Mouse (Mus musculus): Measurements from ENCODE around the gene Preb.

Preb gene

GRCm38 (mm10) chr5:30954556-30954955 lies 5.6 kb downstream of the Preb start:
- no peak for DNase-seq

GRCm38 (mm10) chr5:30954065-30954464 lies 6.1 kb downstream of the Preb start:
- DNase-seq: peak; percentile 74 to 82

- DNase-seq: no peak
These were observed 7.6 kb downstream of the Preb start for GRCm38 (mm10) chr5:30952551-30952950.

GRCm38 (mm10) chr5:30951706-30952105 lies 8.5 kb downstream of the Preb start:
- no peak for DNase-seq

GRCm38 (mm10) chr5:30950922-30951321 lies 9.2 kb downstream of the Preb start:
- DNase-seq: no peak

- DNase-seq: peak; percentile 41 to 67
These were observed 9.7 kb downstream of the Preb start for GRCm38 (mm10) chr5:30950451-30950850.

- peak; percentile 86 to 92 for DNase-seq
These were observed 10.4 kb downstream of the Preb start for GRCm38 (mm10) chr5:30949654-30950326.

GRCm38 (mm10) chr5:30948620-30949019 lies 11.5 kb downstream of the Preb start:
- no peak for DNase-seq

- peak; percentile 76 to 87 for DNase-seq
These were observed 15.0 kb downstream of the Preb start, which contains the start of gene Cgref1 for GRCm38 (mm10) chr5:30944956-30945781. Cgref1 (minus strand) TSS chr5:30945591.

- no peak for DNase-seq
These were observed 15.8 kb downstream of the Preb start for GRCm38 (mm10) chr5:30944344-30944743.

GRCm38 (mm10) chr5:30943004-30943403 lies 17.2 kb downstream of the Preb start:
- DNase-seq: no peak

- peak in 1 of 2 experiments; percentile 7 for DNase-seq
These were observed 25.3 kb downstream of the Preb start for GRCm38 (mm10) chr5:30934725-30935461.

GRCm38 (mm10) chr5:30933705-30934104 lies 26.5 kb downstream of the Preb start:
- no peak for DNase-seq

- DNase-seq: no peak
These were observed 28.8 kb downstream of the Preb start for GRCm38 (mm10) chr5:30931378-30931777.

GRCm38 (mm10) chr5:30930846-30931245 lies 29.3 kb downstream of the Preb start:
- peak; percentile 30 to 54 for DNase-seq

- DNase-seq: peak; percentile 84 to 91
These were observed 30.0 kb downstream of the Preb start for GRCm38 (mm10) chr5:30930121-30930520.

- peak in 1 of 2 experiments; percentile 56 for DNase-seq
These were observed 32.1 kb downstream of the Preb start for GRCm38 (mm10) chr5:30927945-30928529.

GRCm38 (mm10) chr5:30926073-30926472 lies 34.1 kb downstream of the Preb start:
- DNase-seq: no peak

- DNase-seq: no peak
These were observed 34.9 kb downstream of the Preb start for GRCm38 (mm10) chr5:30925217-30925616.

- no peak for DNase-seq
These were observed 35.5 kb downstream of the Preb start for GRCm38 (mm10) chr5:30924614-30925013.

- DNase-seq: no peak
These were observed 37.0 kb downstream of the Preb start for GRCm38 (mm10) chr5:30923119-30923518.

- DNase-seq: peak in 1 of 2 experiments; percentile 22
These were observed 37.5 kb downstream of the Preb start for GRCm38 (mm10) chr5:30922581-30923041.
